Mouse (Mus musculus): ENCODE measurements around the gene Zfp617. TPM values are rescaled to one million over a fixed set of nuclear protein-coding genes. Genes with fewer than 3 reads are reported as not detected.
"Not testable (repeated sequence)": the region's sequence is repeated elsewhere in the genome, so short reads cannot be mapped to it uniquely, and the experiment has no call there.

The Zfp617 gene
- polyA plus RNA-seq, 1 experiment from 2014 or later = 42.3 TPM

DNA sequence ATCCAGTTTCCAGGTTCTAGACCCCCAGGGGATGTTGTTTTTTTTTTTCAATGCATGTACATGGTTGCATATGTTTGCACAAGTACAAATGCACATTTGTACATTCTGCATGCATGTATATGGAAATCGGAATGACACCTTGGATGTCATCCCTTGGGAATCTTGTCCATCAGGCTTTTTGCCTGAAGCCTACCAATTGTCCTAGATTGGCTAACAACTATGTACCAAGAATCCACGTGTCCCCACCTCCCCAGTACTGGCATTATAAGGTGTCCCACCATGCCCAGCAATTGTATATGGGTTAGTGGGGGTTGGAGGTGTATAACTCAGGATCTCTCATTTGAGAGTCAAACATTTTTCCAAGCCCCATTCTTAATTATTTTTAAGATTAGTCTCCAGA is 3.9 kb downstream of the Zfp617 start:
- Histone ChIP-seq H3K36me3 (ENCODE audit: control insufficient read depth, insufficient read depth, low read length) (peaks cover 35% of the 10 kb centered on the region), H3K9me3 (ENCODE audit: control insufficient read depth, low read length) (no peaks in the 10 kb centered on the region), H3K27ac (replicated peaks; ENCODE audit: low read depth, low read length) (no peak overlapping the region), H3K4me3 (replicated peaks; ENCODE audit: low read depth, low read length) (no peak overlapping the region), H3K4me1 (ENCODE audit: control insufficient read depth, insufficient read depth, low read length) (peaks cover 3% of the 10 kb centered on the region; the same call in 1 of the 2 replicates), H3K4me2 (ENCODE audit: low read length) (no peak overlapping the region), H3K9ac (replicated peaks; ENCODE audit: low read length) (no peak overlapping the region), H3K27me3 (ENCODE audit: control insufficient read depth, insufficient read depth, low read length) (no peaks in the 10 kb centered on the region)
- ATAC-seq (ENCODE audit: low FRiP score, low TSS enrichment) (no peak), DNase-seq (no peak)
- WGBS = 92% methylated on average over 2 of the region's 2 CpGs

DNA sequence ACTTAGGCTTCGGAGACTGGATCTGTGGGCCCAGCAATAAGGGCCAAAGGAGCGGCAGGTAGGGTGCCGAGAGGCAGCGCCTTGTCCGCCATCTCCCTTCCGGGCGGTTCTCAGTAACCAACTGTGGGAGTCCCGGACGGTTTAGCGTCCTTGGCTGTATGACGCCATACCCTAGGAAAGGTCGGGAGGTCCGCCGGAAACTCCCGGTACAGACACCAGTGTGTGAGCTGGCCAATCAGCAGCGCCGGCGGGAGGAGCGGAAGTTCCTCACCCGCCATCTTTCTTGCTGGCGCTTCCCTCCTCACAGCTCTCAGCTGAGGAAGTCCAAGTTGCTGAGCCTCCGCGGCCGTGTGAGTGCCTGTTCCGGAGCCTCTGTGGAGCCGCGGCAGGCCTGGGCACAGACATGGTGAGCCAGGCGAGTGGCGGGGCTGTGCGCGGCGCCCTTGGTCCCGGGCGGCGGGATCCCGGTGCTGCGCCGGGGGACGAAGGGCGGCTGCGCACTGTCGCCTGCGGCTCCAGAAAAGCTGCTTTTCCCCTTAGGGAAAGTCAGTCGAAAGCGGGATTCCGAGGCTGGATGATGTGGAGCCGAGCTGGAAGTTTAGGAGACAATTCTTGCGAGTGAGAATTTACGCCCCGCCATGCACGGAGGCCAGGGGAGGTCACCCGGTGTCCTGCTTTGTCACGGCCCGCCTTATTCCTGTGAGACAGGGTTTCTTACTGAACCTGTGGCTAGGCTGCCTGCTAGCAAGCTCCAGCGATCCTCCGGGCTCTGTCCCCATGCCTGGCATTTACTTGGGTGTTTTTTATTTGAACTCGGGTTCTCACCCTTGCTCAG is 14.3 kb downstream of the Zfp617 start:
- peak; percentile 97 for DNase-seq
- no peaks in the 10 kb centered on the region for H3K27me3 ChIP-seq (ENCODE audit: control insufficient read depth, insufficient read depth, low read length)
- WGBS = under 1% methylated on average over 57 of the region's 57 CpGs
- H3K9me3 ChIP-seq (ENCODE audit: control insufficient read depth, low read length) = no peaks in the 10 kb centered on the region
- peaks cover 4% of the 10 kb centered on the region; the same call in 1 of the 2 replicates for H3K4me1 ChIP-seq (ENCODE audit: control insufficient read depth, insufficient read depth, low read length)
- peak overlapping the region; percentile 82 for H3K9ac ChIP-seq (replicated peaks; ENCODE audit: low read length)
- peak overlapping the region; percentile 95 for H3K27ac ChIP-seq (replicated peaks; ENCODE audit: low read depth, low read length)
- peak overlapping the region; percentile 71 for H3K4me3 ChIP-seq (replicated peaks; ENCODE audit: low read depth, low read length)
- H3K36me3 ChIP-seq (ENCODE audit: control insufficient read depth, insufficient read depth, low read length) = no peaks in the 10 kb centered on the region; the same call in 1 of the 2 replicates
- peak; percentile 99 for ATAC-seq (ENCODE audit: low FRiP score, low TSS enrichment)
- peak overlapping the region; percentile 62 for H3K4me2 ChIP-seq (ENCODE audit: low read length)

DNA sequence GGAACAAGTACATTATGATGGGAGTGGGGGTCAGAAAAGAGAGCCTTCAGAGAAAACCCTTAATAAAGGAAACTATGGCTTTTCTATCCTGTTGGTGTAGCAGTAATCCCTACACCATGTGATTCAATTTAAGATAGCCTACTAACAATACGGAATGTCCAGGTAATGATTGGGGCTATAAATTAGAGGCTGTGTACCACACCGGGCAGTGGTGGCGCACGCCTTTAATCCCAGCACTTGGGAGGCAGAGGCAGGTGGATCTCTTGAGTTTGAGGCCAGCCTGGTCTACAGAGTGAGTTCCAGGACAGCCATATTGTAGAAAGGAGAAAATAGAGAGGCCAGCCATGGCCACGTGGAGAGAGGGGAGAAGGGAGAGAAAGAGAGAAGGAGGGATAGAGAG is 17.4 kb downstream of the Zfp617 start:
- Histone ChIP-seq H3K4me2 (ENCODE audit: low read length) (no peak overlapping the region), H3K9ac (replicated peaks; ENCODE audit: low read length) (no peak overlapping the region), H3K9me3 (ENCODE audit: control insufficient read depth, low read length) (no peaks in the 10 kb centered on the region), H3K27ac (replicated peaks; ENCODE audit: low read depth, low read length) (no peak overlapping the region), H3K4me1 (ENCODE audit: control insufficient read depth, insufficient read depth, low read length) (peaks cover 4% of the 10 kb centered on the region; the same call in 1 of the 2 replicates), H3K36me3 (ENCODE audit: control insufficient read depth, insufficient read depth, low read length) (peaks cover 20% of the 10 kb centered on the region), H3K27me3 (ENCODE audit: control insufficient read depth, insufficient read depth, low read length) (no peaks in the 10 kb centered on the region), H3K4me3 (replicated peaks; ENCODE audit: low read depth, low read length) (no peak overlapping the region)
- ATAC-seq (ENCODE audit: low FRiP score, low TSS enrichment) = no peak
- 96% methylated on average over 5 of the region's 5 CpGs for WGBS
- DNase-seq = no peak

DNA sequence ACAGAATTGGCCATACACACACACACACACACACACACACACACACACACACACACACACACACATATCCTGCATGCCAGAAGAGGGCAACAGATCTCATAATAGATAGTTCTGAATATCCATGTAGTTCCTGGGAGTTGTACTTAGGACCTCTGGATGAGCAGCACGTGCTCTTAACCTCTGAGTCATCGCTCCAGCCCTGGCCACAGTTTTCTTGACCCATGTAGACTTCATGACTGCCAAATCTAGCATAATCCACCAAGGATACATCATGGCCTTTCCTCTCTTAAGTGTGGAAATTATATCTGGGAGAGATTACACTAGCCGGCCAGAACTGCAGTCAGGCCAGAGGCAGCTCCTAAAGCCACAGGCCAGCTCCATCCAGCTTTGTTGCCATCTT is 18.1 kb downstream of the Zfp617 start:
- Histone ChIP-seq H3K4me2 (ENCODE audit: low read length) (no peak overlapping the region), H3K9me3 (ENCODE audit: control insufficient read depth, low read length) (no peaks in the 10 kb centered on the region), H3K4me3 (replicated peaks; ENCODE audit: low read depth, low read length) (no peak overlapping the region), H3K36me3 (ENCODE audit: control insufficient read depth, insufficient read depth, low read length) (peaks cover 26% of the 10 kb centered on the region), H3K27ac (replicated peaks; ENCODE audit: low read depth, low read length) (no peak overlapping the region), H3K4me1 (ENCODE audit: control insufficient read depth, insufficient read depth, low read length) (peaks cover 4% of the 10 kb centered on the region; the same call in 1 of the 2 replicates), H3K9ac (replicated peaks; ENCODE audit: low read length) (no peak overlapping the region), H3K27me3 (ENCODE audit: control insufficient read depth, insufficient read depth, low read length) (no peaks in the 10 kb centered on the region)
- 96% methylated on average over 3 of the region's 3 CpGs for WGBS
- no peak for DNase-seq
- ATAC-seq (ENCODE audit: low FRiP score, low TSS enrichment) = no peak

DNA sequence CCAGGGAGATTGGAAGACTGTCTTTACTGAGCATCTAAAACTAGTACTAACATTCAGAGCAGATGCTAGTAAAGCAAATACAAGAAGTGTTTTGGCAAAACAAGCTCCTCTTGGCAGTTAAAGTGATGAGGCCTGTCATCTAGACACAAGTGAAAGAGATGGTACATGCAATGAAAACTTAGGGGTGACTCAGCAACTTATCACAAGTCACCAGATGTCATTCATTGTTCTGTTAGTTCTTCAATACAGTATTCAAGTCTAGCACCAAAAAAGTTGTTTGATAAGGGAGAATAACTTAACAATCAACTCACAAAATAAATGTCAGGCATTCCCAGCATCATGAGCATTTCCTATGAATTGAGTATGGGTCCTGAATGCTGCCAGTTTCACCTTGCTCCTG is 19.3 kb downstream of the Zfp617 start:
- H3K9me3 ChIP-seq (ENCODE audit: control insufficient read depth, low read length) = no peaks in the 10 kb centered on the region
- H3K27ac ChIP-seq (replicated peaks; ENCODE audit: low read depth, low read length) = no peak overlapping the region
- H3K9ac ChIP-seq (replicated peaks; ENCODE audit: low read length) = no peak overlapping the region
- peaks cover 4% of the 10 kb centered on the region; the same call in 1 of the 2 replicates for H3K4me1 ChIP-seq (ENCODE audit: control insufficient read depth, insufficient read depth, low read length)
- DNase-seq (no peak), ATAC-seq (ENCODE audit: low FRiP score, low TSS enrichment) (no peak)
- no peak overlapping the region for H3K4me3 ChIP-seq (replicated peaks; ENCODE audit: low read depth, low read length)
- no peak overlapping the region for H3K4me2 ChIP-seq (ENCODE audit: low read length)
- H3K27me3 ChIP-seq (ENCODE audit: control insufficient read depth, insufficient read depth, low read length) = no peaks in the 10 kb centered on the region
- H3K36me3 ChIP-seq (ENCODE audit: control insufficient read depth, insufficient read depth, low read length) = peaks cover 30% of the 10 kb centered on the region

DNA sequence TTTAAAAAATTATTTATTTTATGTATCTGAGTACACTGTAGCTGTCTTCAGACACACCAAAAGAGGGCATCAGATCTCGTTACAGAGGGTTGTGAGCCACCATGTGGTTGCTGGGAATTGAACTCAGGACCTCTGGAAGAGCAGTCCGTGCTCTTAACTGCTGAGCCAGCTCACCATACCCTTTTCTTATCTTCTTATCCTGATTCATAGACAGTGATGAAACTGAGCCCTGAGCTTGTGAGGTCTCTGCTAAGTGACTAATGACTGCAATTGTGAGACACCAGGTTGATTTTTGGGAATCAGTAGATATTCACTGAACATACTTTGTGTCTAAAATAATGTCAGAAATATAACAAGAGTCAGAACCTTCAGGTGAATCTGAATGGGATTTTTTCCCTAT is 29.6 kb downstream of the Zfp617 start:
- H3K9ac ChIP-seq (replicated peaks; ENCODE audit: low read length); H3K9me3 ChIP-seq (ENCODE audit: control insufficient read depth, low read length); ATAC-seq (ENCODE audit: low FRiP score, low TSS enrichment); H3K36me3 ChIP-seq (ENCODE audit: control insufficient read depth, insufficient read depth, low read length); H3K4me2 ChIP-seq (ENCODE audit: low read length); DNase-seq; H3K27me3 ChIP-seq (ENCODE audit: control insufficient read depth, insufficient read depth, low read length); H3K27ac ChIP-seq (replicated peaks; ENCODE audit: low read depth, low read length); H3K4me3 ChIP-seq (replicated peaks; ENCODE audit: low read depth, low read length); H3K4me1 ChIP-seq (ENCODE audit: control insufficient read depth, insufficient read depth, low read length): not testable (repeated sequence)
- WGBS = 86% methylated on average over 2 of the region's 2 CpGs

DNA sequence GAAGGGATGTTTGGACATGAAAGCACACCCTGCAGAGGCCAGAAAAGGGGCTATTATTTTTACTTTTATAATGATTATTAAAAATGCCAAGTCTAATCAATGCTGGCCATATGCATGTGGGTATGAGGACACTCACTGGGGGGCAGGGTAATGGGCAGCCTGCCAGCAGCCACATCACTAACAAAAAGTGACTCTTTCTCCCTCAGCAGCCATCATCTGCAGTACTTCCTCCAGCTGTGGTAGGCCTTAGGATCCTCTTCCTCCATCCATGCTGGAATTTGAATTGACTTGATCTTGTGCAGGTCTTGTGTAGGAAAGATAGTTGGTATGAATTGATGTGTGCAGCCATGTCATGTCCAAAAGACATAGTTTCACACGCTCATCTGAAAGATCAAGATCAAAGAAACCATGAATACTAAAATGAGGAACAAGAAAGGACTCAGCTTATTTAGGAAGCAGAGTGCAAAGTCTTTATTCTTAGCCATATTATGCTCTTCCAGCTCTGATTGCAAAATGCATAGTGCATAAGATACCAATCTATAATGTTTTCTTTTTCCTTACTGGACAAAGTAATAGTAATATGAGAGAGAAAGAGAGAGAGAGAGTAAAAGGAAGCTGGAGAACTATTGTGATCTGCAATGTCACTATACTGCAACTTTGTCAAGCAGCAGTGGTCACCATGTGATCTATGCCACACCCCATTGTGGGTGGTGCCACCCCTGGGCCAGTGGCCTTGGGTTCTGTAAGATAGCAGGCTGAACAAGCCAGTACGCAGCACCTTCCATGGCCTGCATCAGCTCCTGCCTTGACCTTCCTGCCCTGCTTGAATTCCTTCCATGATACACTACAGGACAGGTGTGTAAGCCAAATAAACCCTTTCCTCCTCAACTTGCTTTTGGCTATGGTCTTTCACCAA is 32.1 kb downstream of the Zfp617 start:
- no peak overlapping the region for H3K4me3 ChIP-seq (replicated peaks; ENCODE audit: low read depth, low read length)
- no peaks in the 10 kb centered on the region for H3K9me3 ChIP-seq (ENCODE audit: control insufficient read depth, low read length)
- H3K36me3 ChIP-seq (ENCODE audit: control insufficient read depth, insufficient read depth, low read length) = no peaks in the 10 kb centered on the region
- no peak for DNase-seq
- no peak overlapping the region for H3K9ac ChIP-seq (replicated peaks; ENCODE audit: low read length)
- no peak for ATAC-seq (ENCODE audit: low FRiP score, low TSS enrichment)
- no peak overlapping the region for H3K4me2 ChIP-seq (ENCODE audit: low read length)
- H3K27me3 ChIP-seq (ENCODE audit: control insufficient read depth, insufficient read depth, low read length) = no peaks in the 10 kb centered on the region
- H3K27ac ChIP-seq (replicated peaks; ENCODE audit: low read depth, low read length) = no peak overlapping the region
- no peaks in the 10 kb centered on the region for H3K4me1 ChIP-seq (ENCODE audit: control insufficient read depth, insufficient read depth, low read length)
- 74% methylated on average over 2 of the region's 2 CpGs for WGBS

DNA sequence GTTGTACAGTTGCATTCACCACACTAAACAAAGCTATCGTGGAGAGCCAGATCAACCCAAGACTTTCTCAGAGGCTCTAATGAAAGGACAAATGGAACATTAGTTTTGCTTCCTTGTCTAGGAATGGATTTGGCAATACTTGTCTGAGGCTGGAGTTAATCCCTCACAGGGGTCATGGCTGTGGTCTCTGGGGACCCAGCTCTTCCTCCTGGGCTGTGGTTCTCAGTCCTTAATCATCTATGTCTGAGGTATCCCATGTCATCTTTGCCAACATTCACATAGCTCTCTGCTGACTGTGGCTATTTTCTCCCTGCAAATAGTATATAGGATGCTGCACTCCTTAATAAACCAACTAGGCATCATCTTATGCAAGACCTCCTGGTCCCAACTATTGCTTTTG is 33.3 kb downstream of the Zfp617 start:
- H3K27me3 ChIP-seq (ENCODE audit: control insufficient read depth, insufficient read depth, low read length) = no peaks in the 10 kb centered on the region
- no peaks in the 10 kb centered on the region for H3K36me3 ChIP-seq (ENCODE audit: control insufficient read depth, insufficient read depth, low read length)
- WGBS = 71% methylated on average over 1 of the region's 1 CpGs
- ATAC-seq (ENCODE audit: low FRiP score, low TSS enrichment) (no peak), DNase-seq (no peak)
- no peak overlapping the region for H3K4me3 ChIP-seq (replicated peaks; ENCODE audit: low read depth, low read length)
- no peaks in the 10 kb centered on the region for H3K9me3 ChIP-seq (ENCODE audit: control insufficient read depth, low read length)
- no peak overlapping the region for H3K4me2 ChIP-seq (ENCODE audit: low read length)
- H3K27ac ChIP-seq (replicated peaks; ENCODE audit: low read depth, low read length) = no peak overlapping the region
- H3K4me1 ChIP-seq (ENCODE audit: control insufficient read depth, insufficient read depth, low read length) = no peaks in the 10 kb centered on the region
- no peak overlapping the region for H3K9ac ChIP-seq (replicated peaks; ENCODE audit: low read length)
